Mouse (Mus musculus) MEL (cell line): ENCODE measurements at regions not wholly inside any gene's neighbourhood (a gene's known extent, or its start where the extent isn't known, plus 50 kb on each side); places are given as distances from the start of the nearest gene placed in this dataset.

Experiments
- DNase-seq: peaks from one replicate; pipeline ENCODE4 v3.0.0; 2011; ENCODE audit warnings: low read depth, low spot score
- H3K27ac ChIP-seq: 2 replicates; pipeline ENCODE4 v1.5.1; 2012; ENCODE audit warnings: low read depth, mild to moderate bottlenecking, control low read depth, low read length, moderate library complexity; ENCODE audit not compliant: control insufficient read depth
- H3K27me3 ChIP-seq, 2 experiments: fragments of 150-350 bp in 1 of 2; sonication (generic) in 1 of 2; 2 replicates each; pipeline ENCODE4 v1.6.1; 2012; ENCODE audit warnings: low read length in 2 of 2, mild to moderate bottlenecking in 2 of 2, improper control_type of control experiment in 1 of 2, moderate library complexity in 1 of 2; ENCODE audit not compliant: insufficient read depth in 2 of 2, control insufficient read depth in 1 of 2
- H3K36me3 ChIP-seq, 2 experiments: 2 replicates each; pipeline ENCODE4 v1.6.1; 2012 to 2014; ENCODE audit warnings: low read length in 2 of 2, improper control_type of control experiment in 1 of 2, inconsistent platforms in 1 of 2, mild to moderate bottlenecking in 1 of 2; ENCODE audit not compliant: insufficient read depth in 2 of 2, control insufficient read depth in 1 of 2
- H3K4me1 ChIP-seq, 2 experiments: fragments of 150-350 bp in 1 of 2; sonication (generic) in 1 of 2; 2 replicates each; pipeline ENCODE4 v1.6.1; 2012; ENCODE audit warnings: low read length in 2 of 2, improper control_type of control experiment in 1 of 2, mild to moderate bottlenecking in 1 of 2; ENCODE audit not compliant: insufficient read depth in 2 of 2, control insufficient read depth in 1 of 2
- H3K4me3 ChIP-seq, 2 experiments: fragments of 150-350 bp in 1 of 2; sonication (generic) in 1 of 2; 2 replicates each; pipeline ENCODE4 v1.5.1; 2012; ENCODE audit warnings: low read depth in 2 of 2, low read length in 2 of 2, mild to moderate bottlenecking in 2 of 2, moderate library complexity in 2 of 2, control low read depth in 1 of 2, improper control_type of control experiment in 1 of 2; ENCODE audit not compliant: control insufficient read depth in 1 of 2, insufficient read depth in 1 of 2
- H3K79me2 ChIP-seq: 2 replicates; pipeline ENCODE4 v1.6.1; 2012; ENCODE audit warnings: mild to moderate bottlenecking, low read length, moderate library complexity; ENCODE audit not compliant: control insufficient read depth, poor library complexity, insufficient read depth
- H3K9ac ChIP-seq: 2 replicates; pipeline ENCODE4 v1.6.1; 2012; ENCODE audit warnings: low read depth, mild to moderate bottlenecking, control low read depth, low read length, moderate library complexity; ENCODE audit not compliant: control insufficient read depth, poor library complexity, severe bottlenecking
- H3K9me3 ChIP-seq: fragments of 150-350 bp; sonication (generic); replicated peaks from 2 replicates; pipeline ENCODE4 v1.6.1; 2012; ENCODE audit warnings: mild to moderate bottlenecking, low read length, improper control_type of control experiment, moderate library complexity; ENCODE audit not compliant: insufficient read depth
- CHD2 ChIP-seq: IDR thresholded peaks from 2 replicates; pipeline ENCODE4 v1.6.1; 2011; ENCODE audit warnings: low read length, improper control_type of control experiment
- CTCF ChIP-seq, 3 experiments: IDR thresholded peaks in 2 of 3; conservative IDR thresholded peaks in 1 of 3; 2 replicates each; pipeline ENCODE4 v1.5.1; 2011 to 2012; ENCODE audit warnings: low read length in 3 of 3, low read depth in 2 of 3, mild to moderate bottlenecking in 2 of 3, improper control_type of control experiment in 1 of 3, inconsistent platforms in 1 of 3, mixed read lengths in 1 of 3, moderate library complexity in 1 of 3; ENCODE audit not compliant: control insufficient read depth in 1 of 3, insufficient read depth in 1 of 3, poor library complexity in 1 of 3, severe bottlenecking in 1 of 3
- ELF1 ChIP-seq: IDR thresholded peaks from 2 replicates; pipeline ENCODE4 v1.6.1; 2014; ENCODE audit warnings: low read depth, mild to moderate bottlenecking, inconsistent platforms, low read length, improper control_type of control experiment, moderate library complexity
- EP300 ChIP-seq, 2 experiments: IDR thresholded peaks; 2 replicates each; pipeline ENCODE4 v1.6.1; 2011; ENCODE audit warnings: improper control_type of control experiment in 2 of 2, low read length in 2 of 2, low read depth in 1 of 2, mild to moderate bottlenecking in 1 of 2
- ETS1 ChIP-seq: IDR thresholded peaks from 2 replicates; pipeline ENCODE4 v1.6.1; 2012; ENCODE audit warnings: low read depth, mild to moderate bottlenecking, inconsistent platforms, low read length, improper control_type of control experiment, moderate library complexity
- GABPA ChIP-seq: IDR thresholded peaks from 2 replicates; pipeline ENCODE4 v1.6.1; 2012; ENCODE audit warnings: low read depth, mild to moderate bottlenecking, inconsistent platforms, low read length, improper control_type of control experiment, moderate library complexity
- GATA1 ChIP-seq: IDR thresholded peaks from 2 replicates; pipeline ENCODE4 v1.6.1; 2011; ENCODE audit warnings: low read depth, low read length, improper control_type of control experiment
- JUND ChIP-seq: IDR thresholded peaks from 2 replicates; pipeline ENCODE4 v1.6.1; 2011; ENCODE audit warnings: low read depth, mild to moderate bottlenecking, improper control_type of control experiment, low read length
- KAT2A ChIP-seq: conservative IDR thresholded peaks from 2 replicates; pipeline ENCODE4 v1.6.1; 2012; ENCODE audit warnings: low read depth, low read length, improper control_type of control experiment, inconsistent platforms
- MAZ ChIP-seq: IDR thresholded peaks from 2 replicates; pipeline ENCODE4 v1.6.1; 2012; ENCODE audit warnings: low read depth, mild to moderate bottlenecking, inconsistent platforms, low read length, improper control_type of control experiment
- MYC ChIP-seq: IDR thresholded peaks from 2 replicates; pipeline ENCODE4 v1.6.1; 2011; ENCODE audit warnings: low read depth, mild to moderate bottlenecking, low read length, improper control_type of control experiment, moderate library complexity
- NRF1 ChIP-seq: IDR thresholded peaks from 2 replicates; pipeline ENCODE4 v1.6.1; 2014; ENCODE audit warnings: low read depth, mild to moderate bottlenecking, inconsistent platforms, low read length, improper control_type of control experiment, moderate library complexity; ENCODE audit not compliant: poor library complexity, insufficient read depth, severe bottlenecking
- RAD21 ChIP-seq: IDR thresholded peaks from 2 replicates; pipeline ENCODE4 v1.6.1; 2011; ENCODE audit warnings: mild to moderate bottlenecking, low read depth, low read length, improper control_type of control experiment
- RCOR1 ChIP-seq: IDR thresholded peaks from 2 replicates; pipeline ENCODE4 v1.6.1; 2012; ENCODE audit warnings: low read depth, mild to moderate bottlenecking, inconsistent platforms, low read length, improper control_type of control experiment
- SMC3 ChIP-seq: IDR thresholded peaks from 2 replicates; pipeline ENCODE4 v1.6.1; 2011; ENCODE audit warnings: low read depth, low read length, improper control_type of control experiment
- UBTF ChIP-seq: IDR thresholded peaks from 2 replicates; pipeline ENCODE4 v1.6.1; 2012; ENCODE audit warnings: low read depth, mild to moderate bottlenecking, inconsistent platforms, low read length, improper control_type of control experiment, moderate library complexity, borderline replicate concordance; ENCODE audit not compliant: insufficient read depth
- USF1 ChIP-seq: IDR thresholded peaks from 2 replicates; pipeline ENCODE4 v1.6.1; 2014; ENCODE audit warnings: low read depth, mild to moderate bottlenecking, inconsistent platforms, low read length, improper control_type of control experiment, moderate library complexity
- USF2 ChIP-seq, 2 experiments: IDR thresholded peaks; 2 replicates each; pipeline ENCODE4 v1.6.1; 2011 to 2012; ENCODE audit warnings: improper control_type of control experiment in 2 of 2, low read length in 2 of 2, borderline replicate concordance in 1 of 2, inconsistent platforms in 1 of 2, low read depth in 1 of 2, mild to moderate bottlenecking in 1 of 2; ENCODE audit not compliant: insufficient read depth in 1 of 2
- ZNF384 ChIP-seq: IDR thresholded peaks from 2 replicates; pipeline ENCODE4 v1.6.1; 2012; ENCODE audit warnings: low read depth, mild to moderate bottlenecking, inconsistent platforms, low read length, improper control_type of control experiment

- no peaks in the 10 kb centered on the region for H3K79me2 ChIP-seq
- peak; percentile 38 for DNase-seq
- H3K9ac ChIP-seq = no peak overlapping the region
- no peak overlapping the region for H3K4me3 ChIP-seq
- no peak overlapping the region for H3K27ac ChIP-seq
- no peaks in the 10 kb centered on the region for H3K4me1 ChIP-seq
- no peak for TF ChIP-seq UBTF
- H3K27me3 ChIP-seq = no peaks in the 10 kb centered on the region
- H3K36me3 ChIP-seq = no peaks in the 10 kb centered on the region
- no peaks in the 10 kb centered on the region for H3K9me3 ChIP-seq
Measured at GRCm38 (mm10) chr17:83914603-83915002, 66.8 kb upstream of the Haao start.

- Histone ChIP-seq H3K4me3 (no peak overlapping the region), H3K79me2 (no peaks in the 10 kb centered on the region), H3K27me3 (no peaks in the 10 kb centered on the region), H3K27ac (no peak overlapping the region), H3K4me1 (peaks cover 0 to 6% of the 10 kb centered on the region in 2 experiments; a peak in 2 of 4 replicates), H3K36me3 (no peaks in the 10 kb centered on the region), H3K9me3 (no peaks in the 10 kb centered on the region), H3K9ac (no peak overlapping the region)
- TF ChIP-seq GABPA = no peak
- no peak for TF ChIP-seq NRF1
- no peak for TF ChIP-seq USF2 (IDR thresholded peaks at IDR 0.05; ENCODE audit: borderline replicate concordance in 1 of 2, insufficient read depth in 1 of 2, low read depth in 1 of 2, low read length in 2 of 2)
- no peak for TF ChIP-seq KAT2A
- TF ChIP-seq JUND = no peak
- no peak for TF ChIP-seq CHD2
- no peak for TF ChIP-seq EP300 (IDR thresholded peaks at IDR 0.05; ENCODE audit: low read depth in 1 of 2, low read length in 2 of 2)
- TF ChIP-seq GATA1 = no peak
- no peak for TF ChIP-seq ZNF384
- no peak for TF ChIP-seq CTCF (IDR thresholded peaks at IDR 0.05 in 2 of 3, conservative IDR thresholded peaks at IDR 0.05 in 1 of 3; ENCODE audit: control insufficient read depth in 1 of 3, insufficient read depth in 1 of 3, low read depth in 2 of 3, low read length in 3 of 3, poor library complexity in 1 of 3, severe bottlenecking in 1 of 3)
- no peak for TF ChIP-seq ELF1
- no peak for TF ChIP-seq MYC
- no peak for TF ChIP-seq ETS1
- no peak for TF ChIP-seq USF1
- TF ChIP-seq SMC3 = no peak
- no peak for TF ChIP-seq MAZ
- TF ChIP-seq RCOR1 = no peak
- no peak for TF ChIP-seq RAD21
- no peak for DNase-seq
Measured at GRCm38 (mm10) chr17:83913711-83914415, 66.1 kb upstream of the Haao start.
